Comparison of ENCODE assay signal across 9 mouse cellular contexts in genomic region chr7:101288436-101288835, GRCm38 (mm10). TPM values are rescaled to one million over a fixed set of nuclear protein-coding genes. Genes with fewer than 3 reads are reported as not detected.
DNase-seq lines count a peak whose midpoint lies in the region; ATAC-seq and TF ChIP-seq lines count a peak whose summit lies in the region.
"Had no signal": no experiment of that assay in that cellular context is flagged by ENCODE, and none has a peak within 500 bp of the region (broad histone marks: within the 10 kb centered on the region; RNA-seq: fewer than 3 reads in every experiment).

No protein-coding gene starts in this region.

- H3K27me3 ChIP-seq in cerebellum, adult 2 months (ENCODE audit: control insufficient read depth, insufficient read depth, low read length), result no peaks in the 10 kb centered on the region
- no peaks in the 10 kb centered on the region for H3K27me3 ChIP-seq in liver, embryonic 11.5 days (replicated peaks; ENCODE audit: control insufficient read depth, insufficient read depth, low read length)
- H3K27me3 ChIP-seq in embryonic facial prominence, embryonic 14.5 days (replicated peaks; ENCODE audit: control insufficient read depth, insufficient read depth, low read length), result no peaks in the 10 kb centered on the region
- H3K27me3 ChIP-seq: megakaryocyte, embryonic 14.5 days had no signal

- no peak for ATAC-seq in liver, embryonic 11.5 days (replicated peaks; ENCODE audit: low FRiP score)
- no peak for ATAC-seq in embryonic facial prominence, embryonic 14.5 days (ENCODE audit: low read depth)

- H3K4me3 ChIP-seq in cerebellum, adult 2 months (replicated peaks; ENCODE audit: insufficient read depth, low read depth, low read length), result no peak overlapping the region
- H3K4me3 ChIP-seq in liver, embryonic 11.5 days (ENCODE audit: low read depth, low read length), result no peak overlapping the region
- H3K4me3 ChIP-seq in embryonic facial prominence, embryonic 14.5 days (ENCODE audit: low read depth, low read length), result no peak overlapping the region
- H3K4me3 ChIP-seq: megakaryocyte, embryonic 14.5 days had no signal

- DNase-seq in cerebellum, adult 2 months, result peak; percentile 47 to 56
- no peak for DNase-seq in cerebellum, adult 11-12 months
- peak; percentile 54 for DNase-seq in liver
- no peak for DNase-seq in liver, embryonic 11.5 days (ENCODE audit: low spot score)
- DNase-seq in T-cell, adult 2 months (ENCODE audit: low spot score), result peak; percentile 19
- DNase-seq in embryonic facial prominence, embryonic 14.5 days (ENCODE audit: low spot score), result peak; percentile 57
- peak; percentile 77 to 82 for DNase-seq in kidney, postnatal 4 days
- DNase-seq in retina, postnatal 1 day, result peak; percentile 68

- H3K4me2 ChIP-seq in liver, embryonic 11.5 days, result no peak overlapping the region
- no peak overlapping the region for H3K4me2 ChIP-seq in embryonic facial prominence, embryonic 14.5 days (ENCODE audit: low read depth, low read length)

- H3K27ac ChIP-seq in cerebellum, adult 2 months (ENCODE audit: insufficient read depth, low read length), result no peak overlapping the region
- no peak overlapping the region for H3K27ac ChIP-seq in liver, embryonic 11.5 days (ENCODE audit: low read depth, low read length)
- no peak overlapping the region for H3K27ac ChIP-seq in embryonic facial prominence, embryonic 14.5 days (replicated peaks; ENCODE audit: low read depth, low read length)

- peaks cover under 1% of the 10 kb centered on the region; the same call in 1 of the 2 replicates for H3K36me3 ChIP-seq in liver, embryonic 11.5 days (ENCODE audit: control insufficient read depth, insufficient read depth, low read length)
- H3K36me3 ChIP-seq in embryonic facial prominence, embryonic 14.5 days (ENCODE audit: control insufficient read depth, insufficient read depth, low read length), result peaks cover 49% of the 10 kb centered on the region

- TF ChIP-seq CTCF in cerebellum, adult 2 months (IDR thresholded peaks at IDR 0.05; ENCODE audit: borderline replicate concordance, insufficient read depth, low read depth, low read length), result peak; percentile 74

- no peaks in the 10 kb centered on the region for H3K4me1 ChIP-seq in cerebellum, adult 2 months (ENCODE audit: control insufficient read depth, insufficient read depth, low read length)
- no peaks in the 10 kb centered on the region for H3K4me1 ChIP-seq in liver, embryonic 11.5 days (replicated peaks; ENCODE audit: control insufficient read depth, insufficient read depth, low read length)
- no peaks in the 10 kb centered on the region for H3K4me1 ChIP-seq in embryonic facial prominence, embryonic 14.5 days (ENCODE audit: control insufficient read depth, insufficient read depth, low read length)

- H3K9me3 ChIP-seq in liver, embryonic 11.5 days (ENCODE audit: control insufficient read depth, low read length), result no peaks in the 10 kb centered on the region
- H3K9me3 ChIP-seq in embryonic facial prominence, embryonic 14.5 days (ENCODE audit: control insufficient read depth, low read length), result no peaks in the 10 kb centered on the region
- H3K9me3 ChIP-seq: megakaryocyte, embryonic 14.5 days had no signal

- no peak for TF ChIP-seq POLR2A in cerebellum, adult 2 months (IDR thresholded peaks at IDR 0.05; ENCODE audit: borderline replicate concordance, insufficient read depth, low read length)

- no peak overlapping the region for H3K9ac ChIP-seq in liver, embryonic 11.5 days (ENCODE audit: low read depth, low read length)
- H3K9ac ChIP-seq in embryonic facial prominence, embryonic 14.5 days (ENCODE audit: low read depth, low read length), result no peak overlapping the region

- WGBS in cerebellum, adult 2 months, result 31% methylated on average over 4 of the region's 4 CpGs
- WGBS in liver, embryonic 11.5 days, result 34% methylated on average over 4 of the region's 4 CpGs
- WGBS in embryonic facial prominence, embryonic 14.5 days, result 33% methylated on average over 4 of the region's 4 CpGs

RNA-seq across cellular contexts. Expression of gene Atg16l2, which starts 13.6 kb away (rescaled TPM):
- 60.5 and 62.6 TPM in 2 replicates for polyA plus RNA-seq in cerebellum, adult 2 months (2012; rRNA removed)
- polyA plus RNA-seq in liver, embryonic 11.5 days (2014; fragmentation: Nextera tagmentation; extraction: Ambion mirVana), result 5.7 and 6.4 TPM in 2 replicates
- 9.7 and 10.5 TPM in 2 replicates for polyA plus RNA-seq in embryonic facial prominence, embryonic 14.5 days (2014; fragmentation: Nextera tagmentation; extraction: Ambion mirVana)

RNA-seq across cellular contexts. Expression of gene Stard10, which starts 28.4 kb away (rescaled TPM):
- 119 and 123 TPM in 2 replicates for polyA plus RNA-seq in cerebellum, adult 2 months (2012; rRNA removed)
- polyA plus RNA-seq in liver, embryonic 11.5 days (2014; fragmentation: Nextera tagmentation; extraction: Ambion mirVana), result 86.4 and 93.9 TPM in 2 replicates
- polyA plus RNA-seq in embryonic facial prominence, embryonic 14.5 days (2014; fragmentation: Nextera tagmentation; extraction: Ambion mirVana), result 21.2 and 21.5 TPM in 2 replicates

RNA-seq across cellular contexts. Expression of gene Arap1, which starts 59.4 kb away (rescaled TPM):
- polyA plus RNA-seq in cerebellum, adult 2 months (2012; rRNA removed), result 41.8 and 44.8 TPM in 2 replicates
- 33.8 and 33.9 TPM in 2 replicates for polyA plus RNA-seq in liver, embryonic 11.5 days (2014; fragmentation: Nextera tagmentation; extraction: Ambion mirVana)
- 75.5 and 82.3 TPM in 2 replicates for polyA plus RNA-seq in embryonic facial prominence, embryonic 14.5 days (2014; fragmentation: Nextera tagmentation; extraction: Ambion mirVana)

Comparison
In these comparisons a context has a peak if more than half of its experiments do, and no peak if none do; other contexts are left out.
1. DNase-seq: peak in cerebellum, adult 2 months (2 of 2), liver (single experiment), T-cell, adult 2 months (single experiment), embryonic facial prominence, embryonic 14.5 days (single experiment), kidney, postnatal 4 days (2 of 2) and retina, postnatal 1 day (single experiment); none in cerebellum, adult 11-12 months (single experiment) and liver, embryonic 11.5 days (single experiment).